Mouse (Mus musculus): ENCODE measurements around the gene Mcf2l. TPM values are rescaled to one million over a fixed set of nuclear protein-coding genes. Genes with fewer than 3 reads are reported as not detected.

Gene Mcf2l
- total and polyA plus RNA-seq, 2 experiments from 2014 or later: 6.6 to 22.9 TPM

- H3K4me3 ChIP-seq (ENCODE audit: low read depth, low read length): no peak overlapping the region
- TF ChIP-seq EP300 (IDR thresholded peaks at IDR 0.05; ENCODE audit: low read depth) (no peak), CTCF (IDR thresholded peaks at IDR 0.05; ENCODE audit: low read depth) (no peak)
- H3K4me1 ChIP-seq (ENCODE audit: control insufficient read depth, insufficient read depth): 0 out of 2 replicates have a peak, but pooled peaks cover 3% of the 10 kb centered on the region
- 75% methylated on average over 11 of the region's 11 CpGs for WGBS
- no peak overlapping the region for H3K27ac ChIP-seq (ENCODE audit: low read depth)
- no peak overlapping the region for H3K9ac ChIP-seq (replicated peaks; ENCODE audit: low read depth, low read length)
- DNase-seq (ENCODE audit: low spot score) (no peak), ATAC-seq (ENCODE audit: insufficient read depth, low read depth) (no peak)
- peaks cover 94% of the 10 kb centered on the region for H3K36me3 ChIP-seq (replicated peaks; ENCODE audit: control insufficient read depth, insufficient read depth, low read length)
- H3K27me3 ChIP-seq (ENCODE audit: control insufficient read depth, insufficient read depth, low read length): no peaks in the 10 kb centered on the region
- no peak overlapping the region for H3K4me2 ChIP-seq (ENCODE audit: low read depth, low read length)
- H3K9me3 ChIP-seq (replicated peaks; ENCODE audit: control insufficient read depth, low read length): no peaks in the 10 kb centered on the region
Observed at GRCm38 (mm10) chr8:12842342-12842995, 31.1 kb upstream of the Mcf2l start.

DNA sequence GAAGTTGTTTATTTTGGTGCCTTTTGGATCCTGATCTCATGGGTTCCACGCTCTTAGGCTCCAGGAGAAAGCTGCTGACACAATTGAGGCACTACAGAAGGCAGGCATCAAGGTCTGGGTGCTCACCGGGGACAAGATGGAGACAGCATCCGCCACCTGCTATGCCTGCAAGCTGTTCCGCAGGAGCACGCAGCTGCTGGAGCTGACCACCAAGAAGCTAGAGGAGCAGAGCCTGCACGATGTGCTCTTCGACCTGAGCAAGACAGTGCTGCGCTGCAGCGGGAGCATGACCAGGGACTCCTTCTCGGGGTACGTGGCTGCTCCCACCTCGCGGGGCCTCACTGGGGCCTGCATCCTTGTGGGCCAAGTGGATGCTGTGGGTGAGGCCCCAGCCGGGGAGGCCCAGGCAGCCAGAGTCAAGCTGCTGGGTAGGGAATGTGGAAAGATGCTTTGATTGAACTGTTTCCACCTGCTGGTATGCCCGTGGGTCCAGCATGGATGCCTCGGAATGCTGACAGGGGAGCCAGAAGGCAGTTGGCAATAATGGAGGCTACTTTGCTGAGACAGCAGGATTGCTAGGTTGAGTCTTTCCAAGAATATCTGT, 29.2 kb upstream of the Mcf2l start:
- Histone ChIP-seq H3K4me2 (ENCODE audit: low read depth, low read length) (no peak overlapping the region), H3K36me3 (replicated peaks; ENCODE audit: control insufficient read depth, insufficient read depth, low read length) (peaks cover 95% of the 10 kb centered on the region), H3K4me3 (ENCODE audit: low read depth, low read length) (no peak overlapping the region), H3K9me3 (replicated peaks; ENCODE audit: control insufficient read depth, low read length) (no peaks in the 10 kb centered on the region), H3K4me1 (ENCODE audit: control insufficient read depth, insufficient read depth) (0 out of 2 replicates have a peak, but pooled peaks cover 3% of the 10 kb centered on the region), H3K9ac (replicated peaks; ENCODE audit: low read depth, low read length) (no peak overlapping the region), H3K27me3 (ENCODE audit: control insufficient read depth, insufficient read depth, low read length) (no peaks in the 10 kb centered on the region), H3K27ac (ENCODE audit: low read depth) (no peak overlapping the region)
- DNase-seq (ENCODE audit: low spot score): no peak
- 92% methylated on average over 16 of the region's 16 CpGs for WGBS
- ATAC-seq (ENCODE audit: insufficient read depth, low read depth): 0 out of 2 replicates have a peak, but pooled peaks have one; percentile 21
- no peak for TF ChIP-seq EP300 (IDR thresholded peaks at IDR 0.05; ENCODE audit: low read depth)

GRCm38 (mm10) chr8:12846447-12846846, 27.2 kb upstream of the Mcf2l start:
- Histone ChIP-seq H3K4me3 (ENCODE audit: low read depth, low read length) (no peak overlapping the region), H3K27me3 (ENCODE audit: control insufficient read depth, insufficient read depth, low read length) (no peaks in the 10 kb centered on the region), H3K27ac (ENCODE audit: low read depth) (no peak overlapping the region), H3K9me3 (replicated peaks; ENCODE audit: control insufficient read depth, low read length) (no peaks in the 10 kb centered on the region), H3K4me1 (ENCODE audit: control insufficient read depth, insufficient read depth) (0 out of 2 replicates have a peak, but pooled peaks cover 3% of the 10 kb centered on the region), H3K36me3 (replicated peaks; ENCODE audit: control insufficient read depth, insufficient read depth, low read length) (peaks cover 96% of the 10 kb centered on the region), H3K9ac (replicated peaks; ENCODE audit: low read depth, low read length) (no peak overlapping the region), H3K4me2 (ENCODE audit: low read depth, low read length) (no peak overlapping the region)
- ATAC-seq (ENCODE audit: insufficient read depth, low read depth): no peak
- TF ChIP-seq CTCF (IDR thresholded peaks at IDR 0.05; ENCODE audit: low read depth) (no peak), EP300 (IDR thresholded peaks at IDR 0.05; ENCODE audit: low read depth) (no peak)
- DNase-seq (ENCODE audit: low spot score): no peak
- 81% methylated on average over 6 of the region's 6 CpGs for WGBS

GRCm38 (mm10) chr8:12851241-12851640, 22.4 kb upstream of the Mcf2l start:
- H3K27me3 ChIP-seq (ENCODE audit: control insufficient read depth, insufficient read depth, low read length): no peaks in the 10 kb centered on the region
- no peak overlapping the region for H3K4me2 ChIP-seq (ENCODE audit: low read depth, low read length)
- no peak overlapping the region for H3K9ac ChIP-seq (replicated peaks; ENCODE audit: low read depth, low read length)
- no peak overlapping the region for H3K27ac ChIP-seq (ENCODE audit: low read depth)
- ATAC-seq (ENCODE audit: insufficient read depth, low read depth) (no peak), DNase-seq (ENCODE audit: low spot score) (no peak)
- H3K36me3 ChIP-seq (replicated peaks; ENCODE audit: control insufficient read depth, insufficient read depth, low read length): peaks cover 73% of the 10 kb centered on the region
- WGBS: 79% methylated on average over 10 of the region's 10 CpGs
- H3K4me1 ChIP-seq (ENCODE audit: control insufficient read depth, insufficient read depth): no peaks in the 10 kb centered on the region
- no peaks in the 10 kb centered on the region for H3K9me3 ChIP-seq (replicated peaks; ENCODE audit: control insufficient read depth, low read length)
- no peak overlapping the region for H3K4me3 ChIP-seq (ENCODE audit: low read depth, low read length)
- TF ChIP-seq EP300 (IDR thresholded peaks at IDR 0.05; ENCODE audit: low read depth) (no peak), CTCF (IDR thresholded peaks at IDR 0.05; ENCODE audit: low read depth) (no peak)

DNA sequence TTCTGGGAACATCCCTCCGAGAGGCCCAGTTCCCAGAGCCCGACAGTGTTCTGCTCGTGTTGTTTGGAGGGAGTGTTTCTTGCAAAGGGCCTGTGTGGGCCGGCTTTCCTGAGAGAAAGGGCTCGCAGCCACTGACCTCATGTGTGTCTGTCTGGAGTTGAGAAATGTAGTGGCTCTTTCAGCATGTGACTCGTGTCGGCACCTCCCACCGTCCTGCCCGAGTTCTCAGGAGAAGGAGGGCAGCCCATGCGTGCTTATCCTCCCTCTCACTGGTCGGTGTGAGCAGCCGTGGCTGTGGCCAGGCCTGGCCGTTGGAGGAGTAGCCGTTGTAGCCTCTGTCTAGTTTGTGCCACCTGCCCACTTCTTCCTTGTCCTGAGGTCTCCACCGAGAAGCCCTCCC, 17.6 kb upstream of the Mcf2l start:
- TF ChIP-seq EP300 (IDR thresholded peaks at IDR 0.05; ENCODE audit: low read depth): no peak
- no peak for TF ChIP-seq CTCF (IDR thresholded peaks at IDR 0.05; ENCODE audit: low read depth)
- H3K4me2 ChIP-seq (ENCODE audit: low read depth, low read length): no peak overlapping the region
- H3K9me3 ChIP-seq (replicated peaks; ENCODE audit: control insufficient read depth, low read length): no peaks in the 10 kb centered on the region
- H3K4me1 ChIP-seq (ENCODE audit: control insufficient read depth, insufficient read depth): no peaks in the 10 kb centered on the region
- H3K9ac ChIP-seq (replicated peaks; ENCODE audit: low read depth, low read length): no peak overlapping the region
- no peak overlapping the region for H3K27ac ChIP-seq (ENCODE audit: low read depth)
- no peaks in the 10 kb centered on the region for H3K27me3 ChIP-seq (ENCODE audit: control insufficient read depth, insufficient read depth, low read length)
- ATAC-seq (ENCODE audit: insufficient read depth, low read depth) (peak; percentile 54), DNase-seq (ENCODE audit: low spot score) (peak; percentile 11)
- H3K36me3 ChIP-seq (replicated peaks; ENCODE audit: control insufficient read depth, insufficient read depth, low read length): peaks cover 70% of the 10 kb centered on the region
- WGBS: 36% methylated on average over 15 of the region's 15 CpGs
- no peak overlapping the region for H3K4me3 ChIP-seq (ENCODE audit: low read depth, low read length)

All from heart, postnatal 0 days (tissue).